Mouse (Mus musculus): ENCODE results near the gene Gpr45.
"Not testable (repeated sequence)": the region's sequence is repeated elsewhere in the genome, so short reads cannot be mapped to it uniquely, and the experiment has no call there.

The Gpr45 gene

DNA sequence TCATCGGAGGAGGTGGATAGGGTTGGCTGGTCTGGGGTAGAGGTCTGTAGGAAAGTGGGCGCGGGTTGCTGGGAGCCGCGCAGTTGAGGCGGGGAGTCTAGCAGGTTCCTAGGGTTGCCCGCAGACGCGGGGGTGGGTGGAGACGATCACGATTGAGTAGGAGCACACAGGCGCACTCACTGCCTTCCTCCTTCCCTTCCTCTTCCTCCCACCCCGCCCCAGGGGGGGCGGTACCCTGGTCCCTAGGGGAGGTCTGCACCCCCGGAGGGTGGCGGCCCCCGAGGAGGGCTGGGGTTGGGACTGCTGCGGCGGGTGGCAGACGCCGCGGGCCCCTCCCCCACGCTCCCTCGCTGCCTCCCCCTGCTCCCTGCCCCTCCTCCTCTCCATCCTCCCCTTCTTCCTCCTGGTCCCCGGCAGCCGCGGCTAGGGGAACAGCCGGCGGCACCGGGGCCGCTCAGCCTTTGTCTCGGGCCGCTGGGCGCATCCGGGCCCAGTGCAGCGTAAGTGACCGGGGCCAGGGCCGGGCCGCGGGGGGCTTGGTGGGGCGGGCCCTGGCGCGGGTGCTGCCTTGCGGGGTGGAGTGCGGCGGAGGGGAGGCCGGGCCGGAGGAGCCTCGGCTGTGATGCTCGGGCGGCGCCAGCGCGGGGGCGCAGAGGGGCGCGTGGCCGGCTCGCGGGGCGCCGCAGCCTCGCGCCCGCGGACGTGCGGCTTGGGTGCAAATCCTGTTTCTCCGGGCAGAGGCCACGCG, at the start of gene Gpr45:
TSS of gene Gpr45 (plus strand) at position 139 of the 748 bp plus-strand sequence.
- DNase-seq (ENCODE audit: low spot score in 2 of 2), result peak; percentile 61 to 62

DNA sequence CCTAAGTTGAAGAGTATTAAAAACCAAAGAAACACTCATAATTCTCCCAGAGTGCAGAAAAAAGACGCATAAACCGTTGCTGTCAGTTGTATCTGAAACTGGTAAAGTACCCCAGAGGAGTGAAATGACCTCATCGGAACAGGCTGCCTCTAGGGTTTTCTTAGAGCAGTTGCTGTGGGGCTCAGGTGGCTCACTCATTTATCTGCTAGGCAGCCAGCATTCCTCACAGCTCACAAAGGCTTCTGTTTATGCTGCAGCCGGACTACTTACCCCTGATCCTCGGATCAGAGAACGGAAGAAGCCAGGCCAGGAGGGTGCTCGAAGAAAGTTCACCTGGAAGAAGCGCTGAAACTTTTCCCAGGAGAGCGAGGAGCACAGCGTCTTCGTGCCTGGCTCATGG, 47.5 kb upstream of the Gpr45 start:
- no peak for DNase-seq (ENCODE audit: low spot score in 2 of 2)

DNA sequence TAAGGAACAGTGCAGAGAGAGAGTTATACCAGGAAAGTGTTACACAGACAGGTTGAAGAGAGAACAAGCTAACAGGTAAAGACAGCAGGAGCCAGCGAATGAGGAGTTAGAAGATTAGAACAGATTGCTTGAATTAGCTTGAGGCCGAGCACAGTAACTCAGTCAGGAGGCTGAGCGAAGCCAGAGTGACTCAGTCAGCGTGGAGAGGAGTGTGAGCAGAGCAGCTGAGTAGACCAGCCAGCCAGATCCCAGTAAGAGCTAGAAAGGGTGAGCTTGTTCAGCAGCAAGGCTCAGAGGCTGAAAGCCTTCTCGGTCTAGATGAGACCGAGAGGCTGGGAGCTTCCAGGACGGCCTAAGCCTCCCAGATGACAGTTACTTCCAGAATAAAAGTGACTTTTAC, 46.0 kb upstream of the Gpr45 start:
- peak; percentile 18 to 32 for DNase-seq (ENCODE audit: low spot score in 2 of 2)

DNA sequence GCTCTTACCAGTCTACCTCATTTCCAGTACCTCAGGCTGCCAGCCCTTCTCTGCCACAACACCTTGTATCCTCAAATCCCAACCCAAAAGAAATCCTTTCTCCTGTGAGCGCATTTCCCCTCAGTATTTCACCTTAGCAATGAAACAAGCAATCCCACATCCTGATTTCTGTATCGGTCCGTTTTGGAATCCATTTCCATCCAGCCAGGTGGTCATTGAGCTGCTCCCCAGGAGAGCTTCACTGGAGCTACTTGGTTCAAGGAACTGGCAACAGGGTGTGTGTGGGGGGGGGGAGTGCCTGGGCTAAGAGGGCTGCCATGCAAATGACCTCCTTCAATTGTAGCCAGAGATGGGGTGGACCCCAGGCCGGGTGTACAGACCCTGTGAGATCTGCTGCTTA, 45.5 kb upstream of the Gpr45 start:
- no peak for DNase-seq (ENCODE audit: low spot score in 2 of 2)

DNA sequence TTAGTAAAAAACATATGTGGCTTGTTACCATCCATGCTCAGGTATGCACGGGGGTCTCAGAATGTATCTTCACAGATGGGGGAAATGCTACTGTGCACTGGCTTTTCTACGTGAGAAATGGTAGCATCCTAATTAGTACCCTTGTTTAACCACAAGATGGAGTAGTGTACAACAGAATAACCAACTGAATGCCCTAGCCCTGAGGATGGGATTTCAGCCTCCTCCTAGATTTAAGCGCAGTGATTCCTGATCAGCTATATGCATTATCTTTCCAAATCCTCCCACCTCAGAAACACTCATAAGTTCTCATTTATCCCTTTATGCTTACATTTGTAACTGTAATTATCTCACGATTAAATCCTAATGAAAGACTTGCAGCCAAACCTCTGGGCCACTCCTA, 37.6 kb upstream of the Gpr45 start:
- DNase-seq (ENCODE audit: low spot score in 2 of 2), result no peak

DNA sequence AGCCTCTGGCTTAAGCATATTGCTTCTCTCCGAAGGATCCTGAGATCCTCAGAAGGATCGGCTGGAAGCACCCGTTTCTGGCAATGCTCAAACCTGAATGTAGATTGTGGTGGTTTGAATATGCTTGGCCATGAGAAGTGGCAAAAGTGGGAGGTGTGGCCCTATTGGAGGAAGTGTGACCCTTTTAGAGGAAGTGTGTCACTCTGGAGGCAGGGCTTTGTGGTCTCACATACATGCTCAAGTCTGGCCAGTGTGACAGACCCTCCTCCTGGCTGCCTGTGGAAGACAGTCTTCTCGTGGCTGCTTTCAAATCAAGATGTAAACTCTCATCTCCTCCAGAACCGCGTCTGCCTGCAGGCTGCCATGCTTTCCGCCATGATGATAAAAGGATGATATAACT, 36.0 kb upstream of the Gpr45 start:
- DNase-seq (ENCODE audit: low spot score in 2 of 2), result no peak

DNA sequence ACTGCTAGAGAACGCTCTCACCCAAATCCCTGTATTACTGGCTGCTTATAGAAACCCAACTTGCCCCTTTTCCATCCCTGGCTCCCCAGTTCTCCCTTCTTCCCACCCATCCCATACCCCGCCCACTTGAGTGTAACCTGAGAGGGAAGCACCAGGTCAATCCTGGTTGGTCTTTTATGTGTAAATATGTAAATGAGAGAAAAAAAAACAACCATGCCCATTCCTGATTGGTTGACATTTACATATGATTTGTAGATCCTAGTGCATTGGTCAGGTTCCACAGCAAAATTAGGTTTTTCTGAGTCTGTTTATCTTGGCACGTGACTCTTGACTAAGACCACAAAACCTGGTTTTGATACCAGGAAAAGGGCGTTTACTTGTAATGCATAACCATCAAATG, 34.8 kb upstream of the Gpr45 start:
- DNase-seq (ENCODE audit: low spot score in 2 of 2), result no peak

DNA sequence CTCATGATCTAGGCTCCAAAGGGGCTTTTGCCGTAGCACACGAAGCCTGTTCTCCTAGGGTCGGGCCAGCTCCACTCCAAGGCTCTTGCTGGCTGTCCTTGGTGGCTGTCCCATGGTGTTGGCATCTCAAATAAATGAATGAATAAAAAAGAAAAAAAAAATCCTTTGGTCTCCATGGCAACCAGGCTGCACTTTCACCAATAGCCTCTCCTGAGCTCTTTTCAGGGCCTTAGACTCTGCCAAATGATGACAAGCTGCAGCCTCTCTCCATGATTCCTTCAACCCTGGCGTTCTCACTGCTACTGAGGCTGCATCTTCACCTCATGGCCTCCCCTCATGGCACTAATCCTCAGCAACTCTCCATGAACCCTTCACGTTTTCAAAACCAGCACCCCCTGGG, 28.7 kb upstream of the Gpr45 start:
- no peak for DNase-seq (ENCODE audit: low spot score in 2 of 2)

DNA sequence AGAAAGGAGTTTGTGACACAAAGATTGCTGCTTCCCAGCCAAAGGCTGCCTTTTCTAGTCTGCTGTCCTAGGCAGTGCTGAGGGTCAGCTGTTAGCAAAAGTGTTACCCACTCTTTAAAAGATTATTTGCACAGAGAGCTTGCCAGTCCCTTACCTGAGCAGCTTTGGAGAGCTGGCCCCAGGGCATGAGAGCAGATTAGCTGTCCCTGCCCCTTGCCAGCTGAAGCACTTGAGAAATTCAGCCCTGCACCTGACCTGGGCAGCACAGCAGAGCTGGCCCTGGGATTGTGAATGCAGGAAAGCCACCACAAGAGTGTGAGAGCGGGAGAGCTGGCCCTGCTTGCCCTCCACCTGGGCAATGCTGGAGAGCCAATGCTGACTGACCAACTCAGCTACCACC, 19.1 kb upstream of the Gpr45 start:
- no peak for DNase-seq (ENCODE audit: low spot score in 2 of 2)

DNA sequence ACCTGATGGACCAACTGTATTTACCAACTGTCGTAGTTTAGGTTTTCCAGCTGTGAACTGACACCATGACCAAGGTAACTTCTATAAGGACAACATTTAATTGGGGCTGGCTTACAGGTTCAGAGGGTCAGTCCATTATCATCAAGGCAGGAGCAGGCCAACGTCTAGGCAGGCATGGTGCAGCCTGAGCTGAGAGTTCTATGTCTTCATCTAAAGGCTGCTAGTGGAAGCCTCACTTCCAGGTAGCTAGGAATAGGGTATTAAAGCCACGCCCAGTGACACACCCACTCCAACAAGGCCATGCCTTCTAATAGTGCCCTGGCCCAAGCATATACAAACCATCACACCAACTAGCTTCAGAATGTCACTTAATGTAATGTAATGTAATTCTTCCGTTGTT, 4.2 kb upstream of the Gpr45 start:
- DNase-seq (ENCODE audit: low spot score in 2 of 2), result no peak

DNA sequence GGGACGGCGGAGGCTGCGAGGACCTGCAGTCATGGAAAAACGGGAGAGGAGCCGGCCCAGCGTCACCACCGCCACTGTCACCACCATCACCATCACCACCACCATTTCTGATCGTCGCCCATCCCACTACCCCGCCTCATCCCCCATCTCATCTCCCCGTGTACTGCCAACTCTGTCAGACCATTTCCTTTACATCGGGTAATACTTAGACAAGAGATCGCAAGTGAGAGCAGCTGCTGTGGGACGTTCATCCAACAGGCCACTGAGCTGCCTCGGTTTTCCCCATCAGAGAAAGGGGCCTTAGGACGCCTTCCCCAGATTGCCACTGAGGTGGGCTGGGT, 780 bp downstream of the Gpr45 start:
- DNase-seq (ENCODE audit: low spot score in 2 of 2), result peak in 1 of 2 experiments; percentile 6

DNA sequence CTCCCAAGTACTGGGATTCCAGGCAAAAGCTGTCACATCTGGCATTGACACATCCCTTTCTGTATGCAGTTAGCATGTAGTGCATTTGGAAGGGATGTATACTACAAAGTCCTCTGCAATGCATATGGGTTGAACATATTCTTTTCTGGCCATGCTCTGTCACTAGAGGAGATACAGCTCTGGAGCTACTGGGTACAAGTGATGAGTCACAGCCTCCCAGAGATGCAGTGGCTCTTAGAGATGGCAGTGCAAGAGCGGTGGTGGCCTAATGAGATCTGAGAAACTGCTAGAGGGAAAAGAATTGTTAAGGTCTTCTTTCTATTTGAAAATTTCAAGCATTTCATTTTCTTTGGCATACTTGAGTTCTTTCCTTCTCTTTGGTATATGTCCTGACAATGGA, 4.2 kb downstream of the Gpr45 start:
- no peak for DNase-seq (ENCODE audit: low spot score in 2 of 2)

DNA sequence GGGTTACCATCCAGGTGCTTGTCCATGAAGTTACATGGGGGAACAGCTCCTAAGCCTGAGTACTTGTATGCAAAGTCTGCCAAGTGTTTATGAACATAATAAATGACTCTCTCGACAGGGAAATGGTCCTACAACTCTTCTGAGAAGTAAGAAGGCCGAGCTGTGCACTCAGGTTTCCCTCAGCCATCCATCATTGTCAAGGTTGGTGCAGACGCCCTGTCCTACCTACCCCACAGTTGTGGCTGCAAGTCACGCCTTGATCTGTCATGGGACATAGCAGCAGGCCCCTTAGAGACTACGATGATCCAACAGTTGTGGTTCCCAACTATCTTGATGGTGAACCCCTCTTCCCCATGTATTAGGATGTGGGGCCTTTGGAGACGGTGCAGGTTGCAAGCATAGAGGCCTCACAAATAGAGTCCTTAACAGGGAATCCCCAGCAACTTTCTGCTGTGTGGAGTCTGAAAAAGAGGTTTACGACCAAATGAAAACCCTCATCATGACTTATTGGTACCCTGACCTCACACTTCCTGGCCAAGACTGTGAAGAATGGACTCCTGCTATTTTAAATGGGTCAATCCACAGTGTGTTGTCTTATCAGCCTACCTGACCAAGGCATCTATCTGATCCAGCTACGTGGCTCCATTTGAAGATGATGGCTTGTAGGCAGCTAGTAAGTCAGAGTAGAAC, 30.6 kb downstream of the Gpr45 start:
- DNase-seq (ENCODE audit: low spot score in 2 of 2), result no peak

DNA sequence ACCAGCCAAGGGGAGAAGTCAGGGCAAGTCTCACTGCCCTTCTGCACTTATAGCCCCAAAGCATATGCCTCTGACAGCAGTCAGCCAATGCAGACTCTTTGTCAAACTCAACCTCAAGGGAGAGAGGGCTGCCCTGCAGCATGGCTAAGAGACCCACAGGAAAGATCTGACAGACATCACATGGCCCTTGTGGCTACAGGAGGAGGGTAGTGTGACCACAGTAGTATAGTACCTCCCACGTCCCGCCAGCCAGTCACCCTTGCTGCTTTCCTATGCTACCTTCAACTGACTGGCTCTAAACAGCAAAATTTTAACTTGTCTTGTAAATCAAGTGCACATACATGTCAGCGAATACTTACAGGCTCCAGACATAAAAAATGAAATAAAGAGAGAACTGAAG, 31.4 kb downstream of the Gpr45 start:
- DNase-seq (ENCODE audit: low spot score in 2 of 2), result no peak

DNA sequence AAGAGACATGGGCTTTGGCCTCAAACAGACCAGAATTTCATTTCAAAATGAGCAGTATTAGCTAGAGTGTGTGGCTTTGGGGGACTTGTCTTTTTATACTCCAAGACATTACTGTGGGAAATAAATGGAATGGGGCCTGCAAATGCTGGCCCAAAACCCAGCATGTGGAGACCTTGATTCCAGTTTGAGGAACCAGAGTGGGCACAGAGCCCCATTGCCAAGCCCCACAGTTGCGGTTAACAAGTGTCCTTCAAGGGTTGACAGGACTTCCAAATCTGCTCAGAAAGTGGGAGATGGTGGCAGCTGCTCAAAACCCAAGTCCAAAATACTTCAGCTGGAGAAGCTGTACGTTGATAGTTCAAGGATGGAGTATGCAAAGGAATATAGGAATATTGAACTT, 36.3 kb downstream of the Gpr45 start:
- DNase-seq (ENCODE audit: low spot score in 2 of 2), result no peak

DNA sequence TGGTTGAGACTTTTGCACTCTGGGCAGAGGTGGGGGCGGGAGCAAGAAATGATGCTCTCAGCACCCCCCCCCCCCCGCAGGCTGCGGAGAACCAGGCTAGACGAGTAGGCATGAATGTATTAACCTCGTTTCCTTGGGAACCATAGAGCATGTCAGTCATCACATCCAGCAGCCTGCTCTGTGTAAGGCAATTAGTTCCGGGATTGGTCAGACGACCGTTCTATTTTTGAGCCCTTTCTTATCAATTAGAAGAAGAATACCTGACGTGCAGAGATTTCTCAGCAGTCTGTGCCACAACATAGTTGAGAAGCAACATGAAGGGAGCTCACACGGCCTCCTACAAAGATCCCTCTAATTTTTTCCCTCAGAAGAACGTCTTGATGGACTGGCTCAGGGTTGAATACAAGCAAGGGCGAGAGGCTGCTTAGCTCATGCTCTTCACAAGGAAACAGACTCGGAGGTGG, 53.4 kb downstream of the Gpr45 start:
- peak; percentile 10 to 23 for DNase-seq (ENCODE audit: low spot score in 2 of 2)

DNA sequence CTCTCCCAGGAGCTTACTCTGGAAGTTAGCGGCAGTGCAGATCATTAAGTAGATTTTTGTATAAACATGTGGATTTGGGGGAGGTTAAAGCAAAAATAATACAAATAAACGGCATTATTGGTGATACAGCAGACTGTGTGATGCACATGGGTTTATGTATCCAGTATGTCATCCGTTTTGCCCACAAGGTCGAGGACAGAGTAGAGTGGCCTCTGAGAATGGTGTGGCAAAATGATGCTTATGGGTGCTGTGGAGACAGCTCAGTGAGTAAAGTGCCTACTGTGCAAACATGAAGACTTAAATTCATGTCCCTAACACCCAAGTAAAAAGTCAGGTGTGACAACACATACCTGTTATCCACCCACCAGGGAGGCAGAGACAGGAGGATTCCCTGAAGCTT, 53.9 kb downstream of the Gpr45 start:
- DNase-seq (ENCODE audit: low spot score in 2 of 2), result no peak

DNA sequence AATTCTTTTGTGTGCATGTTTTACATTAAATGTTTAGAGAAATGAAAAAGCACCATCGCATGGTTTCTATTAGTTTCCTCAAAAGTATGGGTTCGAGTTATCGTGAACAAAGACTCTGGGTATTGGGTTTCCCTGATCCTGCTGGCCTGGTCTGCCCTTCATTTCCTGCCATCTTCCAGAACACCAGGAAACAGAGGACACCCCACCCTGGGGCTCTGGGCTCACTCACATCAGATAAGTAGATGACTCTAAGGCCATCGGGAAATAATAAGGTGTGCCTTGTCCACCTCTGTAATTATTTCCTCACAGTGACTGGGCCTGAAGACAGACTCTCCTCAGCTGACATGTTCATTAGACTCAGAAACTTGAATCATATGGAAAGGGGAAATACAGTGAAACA, 57.8 kb downstream of the Gpr45 start:
- no peak for DNase-seq (ENCODE audit: low spot score in 2 of 2)

DNA sequence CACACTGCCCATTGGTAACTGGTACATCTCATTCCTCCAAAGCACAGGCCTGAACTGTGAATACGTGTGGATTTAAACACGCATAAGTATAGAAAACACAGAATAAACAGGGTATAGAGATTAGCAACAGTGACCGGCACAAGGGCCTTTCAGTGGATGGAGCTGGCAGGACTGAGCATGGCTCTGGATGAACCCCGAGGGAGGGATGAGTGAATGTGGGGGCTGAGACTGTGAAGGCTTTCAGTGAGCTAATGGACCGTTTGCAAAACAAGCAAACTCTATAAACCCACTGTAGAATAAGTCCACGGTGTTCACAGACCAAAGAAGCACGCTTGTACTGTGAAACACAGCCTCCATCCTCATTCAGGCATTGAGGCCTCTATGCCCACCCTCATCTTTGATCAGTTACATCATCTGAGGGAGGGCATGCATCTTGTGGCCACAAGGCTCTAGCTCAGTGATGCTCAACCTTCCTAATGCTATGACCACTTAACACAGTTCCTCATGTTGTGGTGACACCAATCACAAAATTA, 62.5 kb downstream of the Gpr45 start:
- DNase-seq (ENCODE audit: low spot score in 2 of 2), result not testable (repeated sequence)

DNA sequence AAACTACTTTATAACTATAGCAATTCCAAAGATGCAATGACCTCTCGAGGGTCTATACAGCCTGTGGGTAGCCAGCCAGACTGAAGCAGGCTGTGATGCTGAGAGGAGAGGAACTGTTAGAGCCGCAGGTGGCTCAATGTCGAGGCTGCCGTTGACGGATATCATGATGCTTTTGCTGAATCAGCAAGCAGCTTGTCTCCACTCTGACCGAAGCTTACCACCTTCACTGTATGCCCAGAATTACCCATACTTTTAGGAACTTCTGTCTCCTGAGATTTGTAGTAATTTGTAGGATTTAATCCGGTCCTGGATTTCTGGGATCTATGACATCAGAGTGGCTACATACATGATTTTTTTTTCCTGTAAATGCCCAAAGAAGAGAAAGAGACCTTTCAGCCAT, 83.3 kb downstream of the Gpr45 start:
- DNase-seq (ENCODE audit: low spot score in 2 of 2), result no peak

DNA sequence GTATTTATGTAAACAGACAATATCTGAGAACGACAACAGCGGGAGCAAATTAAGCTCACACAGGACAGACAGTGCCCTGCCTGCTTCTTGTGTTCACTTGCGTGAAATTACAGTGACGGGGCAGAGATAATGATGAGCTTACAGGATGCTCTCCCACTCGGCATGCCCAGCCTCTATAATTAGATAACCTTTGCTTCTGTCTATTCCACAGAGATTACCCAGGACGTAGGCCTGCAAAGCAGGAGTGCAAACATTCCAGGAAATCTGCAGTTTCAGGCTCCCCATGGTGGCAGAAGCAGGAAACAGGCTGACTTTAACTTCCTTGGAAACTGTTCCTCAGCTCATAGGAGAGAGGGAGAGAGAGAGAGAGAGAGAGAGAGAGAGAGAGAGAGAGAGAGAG, 89.6 kb downstream of the Gpr45 start:
- no peak for DNase-seq (ENCODE audit: low spot score in 2 of 2)

DNA sequence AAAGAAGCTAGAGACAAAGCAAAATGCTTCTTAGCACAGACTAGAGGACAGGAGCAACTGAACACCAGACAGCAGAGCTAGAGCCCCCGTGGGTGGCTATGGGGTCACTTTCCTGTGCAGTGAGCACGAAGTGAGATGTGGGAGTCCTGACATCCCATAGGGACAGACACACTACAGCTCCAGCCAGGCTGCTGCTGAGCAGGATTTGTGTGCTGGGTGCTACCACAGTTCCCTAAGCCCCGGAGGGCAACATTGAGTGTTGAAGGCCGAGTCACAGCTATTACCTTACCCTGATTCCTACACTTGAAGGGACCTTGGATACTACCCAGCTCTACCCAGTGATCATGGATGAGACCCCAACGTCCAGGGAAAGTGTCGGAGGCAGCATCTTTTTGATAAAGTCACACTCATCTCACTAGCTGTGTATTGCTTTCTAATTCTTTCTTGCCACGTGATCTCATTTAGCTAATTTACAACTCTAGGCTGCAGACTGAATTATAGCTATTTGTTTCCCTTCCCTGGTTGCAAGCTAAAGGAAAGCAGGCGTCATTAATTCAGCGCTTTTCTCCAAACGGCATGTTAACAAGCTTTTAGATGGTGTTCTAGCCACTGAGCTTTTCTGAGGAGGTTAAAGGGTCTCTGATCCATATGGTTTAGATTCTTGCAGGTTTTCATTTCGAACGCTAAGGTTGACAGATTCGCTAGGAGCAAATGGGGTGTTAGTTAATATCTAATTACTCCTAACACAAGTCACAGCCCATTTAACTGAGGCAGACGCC, 92.7 kb downstream of the Gpr45 start:
- no peak for DNase-seq (ENCODE audit: low spot score in 2 of 2)

DNA sequence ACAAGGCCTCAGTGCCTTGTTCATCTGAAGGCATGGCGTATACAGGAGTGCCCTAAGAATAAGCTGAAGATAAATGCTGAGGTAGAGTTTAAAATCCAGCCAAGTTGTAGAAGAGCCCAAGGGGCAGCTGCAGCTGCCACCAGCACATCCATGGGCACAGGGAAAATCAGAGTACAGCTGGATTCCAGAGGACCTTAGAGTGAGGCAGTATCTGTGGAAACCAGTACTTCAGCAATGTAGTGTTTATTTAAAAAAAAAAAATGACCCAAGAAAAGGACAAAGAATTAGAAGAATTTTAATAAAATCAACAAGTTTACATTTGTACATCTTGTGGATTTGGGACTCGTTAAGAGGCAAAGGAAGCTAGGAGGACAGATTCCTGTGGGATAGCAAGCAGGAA, 94.3 kb downstream of the Gpr45 start:
- no peak for DNase-seq (ENCODE audit: low spot score in 2 of 2)
